Mouse (Mus musculus): ENCODE data around the gene Rmdn3.

DNA sequence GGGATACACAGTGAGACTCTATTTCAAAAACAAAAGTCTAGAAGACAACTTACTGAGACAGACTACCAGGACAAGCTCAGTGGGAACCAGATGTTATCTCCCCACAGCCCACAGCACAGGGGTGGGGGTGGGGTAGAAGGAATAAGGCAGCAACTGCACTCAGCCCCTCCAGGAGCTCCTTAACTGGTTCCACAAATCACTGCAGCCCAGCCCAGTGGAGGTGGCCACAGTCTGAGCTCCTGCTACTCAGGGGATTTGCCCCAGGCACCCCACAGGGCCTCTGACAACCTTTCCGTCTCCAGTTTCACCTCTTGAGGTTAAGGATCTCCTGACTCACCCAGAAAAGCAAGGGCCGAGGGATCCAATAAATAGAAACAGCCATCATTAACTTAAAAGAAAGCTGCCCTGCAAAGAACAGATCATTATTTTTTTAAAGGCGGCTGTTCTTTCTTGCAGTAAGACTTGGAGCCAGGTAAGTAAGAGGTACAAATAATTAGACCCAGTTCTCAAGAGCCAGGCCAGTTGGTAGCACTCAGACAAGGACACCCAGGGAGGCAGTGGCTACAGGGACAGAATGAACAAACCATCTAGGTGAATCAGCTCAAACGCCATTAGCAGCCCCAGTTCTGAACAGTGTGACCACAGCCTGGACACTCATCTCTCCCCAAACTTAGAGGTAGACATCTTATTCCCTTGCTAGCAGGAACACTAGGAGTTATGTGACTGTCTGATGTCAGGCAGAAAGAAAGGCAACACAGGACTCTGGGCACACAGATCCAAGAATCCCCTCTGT is 39.7 kb upstream of the Rmdn3 start:
- no peak for TF ChIP-seq POLR2A (IDR thresholded peaks at IDR 0.05; ENCODE audit: borderline replicate concordance, control insufficient read depth, low read depth, low read length)
- no peak for TF ChIP-seq CTCF (IDR thresholded peaks at IDR 0.05; ENCODE audit: control insufficient read depth, insufficient read depth, low read length)
